Mouse (Mus musculus): ENCODE measurements around the gene Dmpk. TPM values are rescaled to one million over a fixed set of nuclear protein-coding genes. Genes with fewer than 3 reads are reported as not detected.
A peak's percentile ranks its signal among the peaks of the same experiment; 100 is the strongest.

Dmpk gene
- polyA plus RNA-seq, 1 experiment = 120 TPM

GRCm38 (mm10) chr7:19136168-19136567, 52.5 kb downstream of the Dmpk start:
- Histone ChIP-seq H3K27me3 (ENCODE audit: control insufficient read depth, insufficient read depth, insufficient read length) (no peaks in the 10 kb centered on the region), H3K36me3 (ENCODE audit: control insufficient read depth, insufficient read depth) (peaks cover 9% of the 10 kb centered on the region), H3K4me3 (ENCODE audit: insufficient read depth, poor library complexity, severe bottlenecking) (no peak overlapping the region), H3ac (ENCODE audit: control insufficient read depth, insufficient read length, low read depth) (no peak overlapping the region), H3K79me2 (ENCODE audit: control insufficient read depth, insufficient read depth) (peaks cover 17% of the 10 kb centered on the region), H3K79me3 (ENCODE audit: low read depth) (peaks cover 3% of the 10 kb centered on the region)
- no peak for TF ChIP-seq MYOG (IDR thresholded peaks at IDR 0.05; ENCODE audit: control insufficient read depth, extremely low read depth, insufficient read length)
- no peak for TF ChIP-seq USF1 (IDR thresholded peaks at IDR 0.05; ENCODE audit: low read depth)
- no peak for TF ChIP-seq FOSL1 (IDR thresholded peaks at IDR 0.05; ENCODE audit: insufficient read depth, low read length, poor library complexity, severe bottlenecking)
- TF ChIP-seq MAX (IDR thresholded peaks at IDR 0.05) = no peak
- no peak for TF ChIP-seq CTCF (IDR thresholded peaks at IDR 0.05; ENCODE audit: control insufficient read depth, insufficient read depth, insufficient read length)
- TF ChIP-seq MYOD1 (IDR thresholded peaks at IDR 0.05; ENCODE audit: control insufficient read depth, insufficient read length, low read depth) = no peak
- no peak for TF ChIP-seq CEBPB (IDR thresholded peaks at IDR 0.05; ENCODE audit: low read depth)

- peaks cover 9% of the 10 kb centered on the region for H3K36me3 ChIP-seq (ENCODE audit: control insufficient read depth, insufficient read depth)
- H3K27me3 ChIP-seq (ENCODE audit: control insufficient read depth, insufficient read depth, insufficient read length) = no peaks in the 10 kb centered on the region
- no peak overlapping the region for H3ac ChIP-seq (ENCODE audit: control insufficient read depth, insufficient read length, low read depth)
- peaks cover 16% of the 10 kb centered on the region for H3K79me2 ChIP-seq (ENCODE audit: control insufficient read depth, insufficient read depth)
- no peak overlapping the region for H3K4me3 ChIP-seq (ENCODE audit: insufficient read depth, poor library complexity, severe bottlenecking)
- H3K79me3 ChIP-seq (ENCODE audit: low read depth) = peaks cover 3% of the 10 kb centered on the region
- TF ChIP-seq MAX (IDR thresholded peaks at IDR 0.05) = no peak
- no peak for TF ChIP-seq MYOG (IDR thresholded peaks at IDR 0.05; ENCODE audit: control insufficient read depth, extremely low read depth, insufficient read length)
These were observed 53.2 kb downstream of the Dmpk start for GRCm38 (mm10) chr7:19136673-19137334.

DNA sequence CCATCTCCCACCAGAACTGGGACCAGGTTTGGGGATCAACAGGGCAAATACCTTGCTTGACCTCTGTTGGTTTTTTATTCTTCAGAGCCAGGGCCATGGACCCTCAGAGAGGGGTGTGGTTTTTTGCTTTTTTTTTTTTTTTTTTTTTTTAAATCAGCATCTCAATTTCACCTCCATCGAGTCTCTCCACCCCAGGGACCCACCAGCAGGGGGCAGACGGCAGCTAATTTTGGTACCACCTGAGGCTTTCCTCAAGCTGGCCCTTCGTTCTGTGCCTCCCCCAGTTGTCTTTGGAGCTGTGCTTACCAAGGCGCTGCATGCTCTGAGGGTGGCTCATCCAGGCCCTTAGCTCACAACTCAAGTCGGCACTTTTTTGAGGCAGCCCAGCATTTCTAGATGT, 53.7 kb downstream of the Dmpk start:
- H3K4me3 ChIP-seq (ENCODE audit: insufficient read depth, poor library complexity, severe bottlenecking) = no peak overlapping the region
- H3K79me2 ChIP-seq (ENCODE audit: control insufficient read depth, insufficient read depth) = peaks cover 11% of the 10 kb centered on the region
- H3ac ChIP-seq (ENCODE audit: control insufficient read depth, insufficient read length, low read depth) = no peak overlapping the region
- no peaks in the 10 kb centered on the region for H3K27me3 ChIP-seq (ENCODE audit: control insufficient read depth, insufficient read depth, insufficient read length)
- no peak for TF ChIP-seq MYOD1 (IDR thresholded peaks at IDR 0.05; ENCODE audit: control insufficient read depth, insufficient read length, low read depth)
- no peak for TF ChIP-seq MAX (IDR thresholded peaks at IDR 0.05)
- no peak for TF ChIP-seq FOSL1 (IDR thresholded peaks at IDR 0.05; ENCODE audit: insufficient read depth, low read length, poor library complexity, severe bottlenecking)
- TF ChIP-seq CEBPB (IDR thresholded peaks at IDR 0.05; ENCODE audit: low read depth) = no peak
- TF ChIP-seq CTCF (IDR thresholded peaks at IDR 0.05; ENCODE audit: control insufficient read depth, insufficient read depth, insufficient read length) = peak; percentile 18
- H3K36me3 ChIP-seq (ENCODE audit: control insufficient read depth, insufficient read depth) = peaks cover 9% of the 10 kb centered on the region
- peaks cover 3% of the 10 kb centered on the region for H3K79me3 ChIP-seq (ENCODE audit: low read depth)

Small RNA genes within 50 kb of the gene (microRNA-seq; reads per million reads assigned to microRNA genes)
- 0.68 reads per million, percentile 14 among the genes with 10 or more reads in this experiment for gene Mir3100 (ENCODE audit: borderline microRNAs expressed)

Other genes starting within 250 kb of the Dmpk start
- gene Mill2, start 243.9 kb upstream of the Dmpk start, polyA plus RNA-seq (2012; fragmentation: generic; extraction: Trizol) = 0.18 TPM
- gene Pglyrp1, start 212.5 kb upstream of the Dmpk start, polyA plus RNA-seq (2012; fragmentation: generic; extraction: Trizol) = 0.05 TPM
- gene Ccdc61, start 173.4 kb upstream of the Dmpk start, polyA plus RNA-seq (2012; fragmentation: generic; extraction: Trizol) = 10.8 TPM
- gene Nova2, start 158.0 kb upstream of the Dmpk start, polyA plus RNA-seq (2012; fragmentation: generic; extraction: Trizol) = 0.05 TPM
- gene Nanos2, start 96.4 kb upstream of the Dmpk start, polyA plus RNA-seq (2012; fragmentation: generic; extraction: Trizol) = not detected
- gene Mypop, start 92.6 kb upstream of the Dmpk start, polyA plus RNA-seq (2012; fragmentation: generic; extraction: Trizol) = 17.8 TPM
- 39.4 TPM for gene Irf2bp1, start 79.8 kb upstream of the Dmpk start, polyA plus RNA-seq (2012; fragmentation: generic; extraction: Trizol)
- 0.07 TPM for gene Foxa3, start 60.3 kb upstream of the Dmpk start, polyA plus RNA-seq (2012; fragmentation: generic; extraction: Trizol)
- 84.8 TPM for gene Sympk, start 59.5 kb upstream of the Dmpk start, polyA plus RNA-seq (2012; fragmentation: generic; extraction: Trizol)
- 0.09 TPM for gene Rsph6a, start 29.2 kb upstream of the Dmpk start, polyA plus RNA-seq (2012; fragmentation: generic; extraction: Trizol)
- gene Dmwd, start 7.6 kb upstream of the Dmpk start, polyA plus RNA-seq (2012; fragmentation: generic; extraction: Trizol) = 83.1 TPM
- 1.6 TPM for gene Six5, start 10.7 kb downstream of the Dmpk start, polyA plus RNA-seq (2012; fragmentation: generic; extraction: Trizol)
- gene Gm4969, start 34.5 kb downstream of the Dmpk start, polyA plus RNA-seq (2012; fragmentation: generic; extraction: Trizol) = not detected
- gene Fbxo46, start 36.0 kb downstream of the Dmpk start, polyA plus RNA-seq (2012; fragmentation: generic; extraction: Trizol) = 7.4 TPM
- 12.3 TPM for gene Qpctl, start 65.4 kb downstream of the Dmpk start, polyA plus RNA-seq (2012; fragmentation: generic; extraction: Trizol)
- 255 TPM for gene Snrpd2, start 65.9 kb downstream of the Dmpk start, polyA plus RNA-seq (2012; fragmentation: generic; extraction: Trizol)
- 0.43 TPM for gene Gipr, start 82.3 kb downstream of the Dmpk start, polyA plus RNA-seq (2012; fragmentation: generic; extraction: Trizol)
- 16.4 TPM for gene Eml2, start 92.6 kb downstream of the Dmpk start, polyA plus RNA-seq (2012; fragmentation: generic; extraction: Trizol)
- gene Gpr4, start 128.7 kb downstream of the Dmpk start, polyA plus RNA-seq (2012; fragmentation: generic; extraction: Trizol) = 0.05 TPM
- gene Opa3, start 144.5 kb downstream of the Dmpk start, polyA plus RNA-seq (2012; fragmentation: generic; extraction: Trizol) = 27.5 TPM
- gene Vasp, start 188.0 kb downstream of the Dmpk start, polyA plus RNA-seq (2012; fragmentation: generic; extraction: Trizol) = 145 TPM
- 0.05 TPM for gene Ppm1n, start 196.2 kb downstream of the Dmpk start, polyA plus RNA-seq (2012; fragmentation: generic; extraction: Trizol)
- 107 TPM for gene Rtn2, start 198.8 kb downstream of the Dmpk start, polyA plus RNA-seq (2012; fragmentation: generic; extraction: Trizol)
- 1.4 TPM for gene Fosb, start 226.2 kb downstream of the Dmpk start, polyA plus RNA-seq (2012; fragmentation: generic; extraction: Trizol)

Measured in C2C12 (cell line).